Mouse (Mus musculus): ENCODE results near the gene Tectb.
"Not testable (repeated sequence)": the region's sequence is repeated elsewhere in the genome, so short reads cannot be mapped to it uniquely, and the experiment has no call there.

The Tectb gene

GRCm38 (mm10) chr19:55165954-55166353 is 14.6 kb upstream of the Tectb start:
- DNase-seq (ENCODE audit: low spot score in 2 of 2): no peak

- DNase-seq (ENCODE audit: low spot score in 2 of 2): no peak
Measured at GRCm38 (mm10) chr19:55166741-55167140, 13.8 kb upstream of the Tectb start.

- no peak for DNase-seq (ENCODE audit: low spot score in 2 of 2)
Measured at GRCm38 (mm10) chr19:55167741-55168140, 12.8 kb upstream of the Tectb start.

GRCm38 (mm10) chr19:55168360-55168759 is 12.2 kb upstream of the Tectb start:
- no peak for DNase-seq (ENCODE audit: low spot score in 2 of 2)

GRCm38 (mm10) chr19:55169236-55169729 is 11.2 kb upstream of the Tectb start:
- not testable (repeated sequence) for DNase-seq (ENCODE audit: low spot score in 2 of 2)

- no peak for DNase-seq (ENCODE audit: low spot score in 2 of 2)
Measured at GRCm38 (mm10) chr19:55170399-55170798, 10.1 kb upstream of the Tectb start.

GRCm38 (mm10) chr19:55171585-55171984 is 8.9 kb upstream of the Tectb start:
- DNase-seq (ENCODE audit: low spot score in 2 of 2): no peak

GRCm38 (mm10) chr19:55177143-55177542 is 3.4 kb upstream of the Tectb start:
- DNase-seq (ENCODE audit: low spot score in 2 of 2): no peak

- no peak for DNase-seq (ENCODE audit: low spot score in 2 of 2)
Measured at GRCm38 (mm10) chr19:55184442-55184841, 3.9 kb downstream of the Tectb start.

- no peak for DNase-seq (ENCODE audit: low spot score in 2 of 2)
Measured at GRCm38 (mm10) chr19:55185074-55185473, 4.5 kb downstream of the Tectb start.

- DNase-seq (ENCODE audit: low spot score in 2 of 2): no peak
Measured at GRCm38 (mm10) chr19:55185651-55186050, 5.1 kb downstream of the Tectb start.

- no peak for DNase-seq (ENCODE audit: low spot score in 2 of 2)
Measured at GRCm38 (mm10) chr19:55190065-55190464, 9.5 kb downstream of the Tectb start.

GRCm38 (mm10) chr19:55191596-55191995 is 11.1 kb downstream of the Tectb start:
- DNase-seq (ENCODE audit: low spot score in 2 of 2): no peak

- DNase-seq (ENCODE audit: low spot score in 2 of 2): no peak
Measured at GRCm38 (mm10) chr19:55192254-55192945, 11.9 kb downstream of the Tectb start.

- DNase-seq (ENCODE audit: low spot score in 2 of 2): no peak
Measured at GRCm38 (mm10) chr19:55193717-55194394, 13.3 kb downstream of the Tectb start.

- DNase-seq (ENCODE audit: low spot score in 2 of 2): no peak
Measured at GRCm38 (mm10) chr19:55194520-55195170, 14.1 kb downstream of the Tectb start.

- DNase-seq (ENCODE audit: low spot score in 2 of 2): no peak
Measured at GRCm38 (mm10) chr19:55195574-55195973, 15.0 kb downstream of the Tectb start.

- peak in 1 of 2 experiments; percentile 19 for DNase-seq (ENCODE audit: low spot score in 2 of 2)
Measured at GRCm38 (mm10) chr19:55198303-55198702, 17.8 kb downstream of the Tectb start.

GRCm38 (mm10) chr19:55206482-55207138 is 26.1 kb downstream of the Tectb start:
- DNase-seq (ENCODE audit: low spot score in 2 of 2): no peak

- no peak for DNase-seq (ENCODE audit: low spot score in 2 of 2)
Measured at GRCm38 (mm10) chr19:55207205-55207604, 26.7 kb downstream of the Tectb start.

- DNase-seq (ENCODE audit: low spot score in 2 of 2): no peak
Measured at GRCm38 (mm10) chr19:55207746-55208538, 27.4 kb downstream of the Tectb start.
